Mouse (Mus musculus) bone marrow, adult 2 months (tissue): ENCODE measurements around the gene Nfil3.

Experiments used
- CTCF ChIP-seq: fragments of 200-500 bp; IDR thresholded peaks from 2 replicates; pipeline ENCODE4 v1.5.1; 2011; ENCODE audit warnings: low read length, control low read depth; ENCODE audit not compliant: control insufficient read depth, insufficient read depth
- POLR2A ChIP-seq: fragments of 200-500 bp; IDR thresholded peaks from 2 replicates; pipeline ENCODE4 v1.6.1; 2011; ENCODE audit warnings: low read depth, mild to moderate bottlenecking, control low read depth, low read length, borderline replicate concordance; ENCODE audit not compliant: control insufficient read depth

DNA sequence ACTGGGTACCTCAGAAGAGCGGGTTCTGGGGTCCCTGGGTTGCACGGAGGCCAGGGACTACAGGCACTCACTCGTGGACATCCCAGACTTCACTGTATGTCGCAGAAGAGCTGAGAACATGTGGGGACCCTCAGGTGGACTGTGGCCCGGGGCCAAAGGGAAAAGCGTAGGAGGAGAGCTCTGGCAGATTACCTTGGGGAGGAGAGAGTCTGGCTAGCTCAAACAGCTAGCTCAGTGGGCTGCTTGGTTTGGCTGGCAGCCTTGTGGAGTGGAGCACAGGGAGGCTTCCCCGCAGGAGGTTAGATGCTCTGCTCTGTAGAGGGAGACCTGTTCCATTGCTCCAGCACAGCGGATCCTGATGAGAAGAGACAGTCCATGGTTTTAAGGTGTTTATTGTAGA lies 15.3 kb upstream of the Nfil3 start:
- TF ChIP-seq POLR2A (no peak), CTCF (no peak)
